Mouse (Mus musculus) testis, adult 2 months (tissue): ENCODE results near the gene Cbl. TPM values are rescaled to one million over a fixed set of nuclear protein-coding genes. Genes with fewer than 3 reads are reported as not detected.

ENCODE experiments used
- H3K27ac ChIP-seq: fragments of 200-500 bp; 2 replicates; pipeline ENCODE4 v1.5.1; 2012; ENCODE audit warnings: low read depth, low read length; ENCODE audit not compliant: control insufficient read depth, insufficient read depth
- H3K27me3 ChIP-seq: fragments of 200-500 bp; 2 replicates; pipeline ENCODE4 v1.6.1; 2012; ENCODE audit warnings: mild to moderate bottlenecking, low read length, moderate library complexity; ENCODE audit not compliant: control insufficient read depth, insufficient read depth
- H3K36me3 ChIP-seq: fragments of 200-500 bp; 2 replicates; pipeline ENCODE4 v1.6.1; 2012; ENCODE audit warnings: mild to moderate bottlenecking, low read length; ENCODE audit not compliant: control insufficient read depth, insufficient read depth
- H3K4me1 ChIP-seq: fragments of 200-500 bp; 2 replicates; pipeline ENCODE4 v1.6.1; 2012; ENCODE audit warnings: low read length; ENCODE audit not compliant: control insufficient read depth, insufficient read depth
- H3K4me3 ChIP-seq: fragments of 200-500 bp; 2 replicates; pipeline ENCODE4 v1.5.1; 2012; ENCODE audit warnings: low read depth, mild to moderate bottlenecking, low read length, moderate library complexity, mixed read lengths; ENCODE audit not compliant: control insufficient read depth
- CTCF ChIP-seq: fragments of 200-500 bp; IDR thresholded peaks from 2 replicates; pipeline ENCODE4 v1.5.1; 2012; ENCODE audit warnings: low read depth, mild to moderate bottlenecking, inconsistent platforms, low read length, moderate library complexity; ENCODE audit not compliant: control insufficient read depth, insufficient read depth, insufficient replicate concordance
- POLR2A ChIP-seq: fragments of 200-500 bp; IDR thresholded peaks from 2 replicates; pipeline ENCODE4 v1.6.1; 2012; ENCODE audit warnings: low read depth, mild to moderate bottlenecking, inconsistent platforms, low read length, moderate library complexity; ENCODE audit not compliant: control insufficient read depth
- polyA plus RNA-seq: library from polyadenylated mRNA; depleted of rRNA; stranded (reverse); fragments of >200 nt; gene quantifications from 2 replicates; pipeline ENCODE4 v1.2.3, GENCODE M21; 2012

The Cbl gene
- polyA plus RNA-seq, 1 experiment = 47.9 TPM

DNA sequence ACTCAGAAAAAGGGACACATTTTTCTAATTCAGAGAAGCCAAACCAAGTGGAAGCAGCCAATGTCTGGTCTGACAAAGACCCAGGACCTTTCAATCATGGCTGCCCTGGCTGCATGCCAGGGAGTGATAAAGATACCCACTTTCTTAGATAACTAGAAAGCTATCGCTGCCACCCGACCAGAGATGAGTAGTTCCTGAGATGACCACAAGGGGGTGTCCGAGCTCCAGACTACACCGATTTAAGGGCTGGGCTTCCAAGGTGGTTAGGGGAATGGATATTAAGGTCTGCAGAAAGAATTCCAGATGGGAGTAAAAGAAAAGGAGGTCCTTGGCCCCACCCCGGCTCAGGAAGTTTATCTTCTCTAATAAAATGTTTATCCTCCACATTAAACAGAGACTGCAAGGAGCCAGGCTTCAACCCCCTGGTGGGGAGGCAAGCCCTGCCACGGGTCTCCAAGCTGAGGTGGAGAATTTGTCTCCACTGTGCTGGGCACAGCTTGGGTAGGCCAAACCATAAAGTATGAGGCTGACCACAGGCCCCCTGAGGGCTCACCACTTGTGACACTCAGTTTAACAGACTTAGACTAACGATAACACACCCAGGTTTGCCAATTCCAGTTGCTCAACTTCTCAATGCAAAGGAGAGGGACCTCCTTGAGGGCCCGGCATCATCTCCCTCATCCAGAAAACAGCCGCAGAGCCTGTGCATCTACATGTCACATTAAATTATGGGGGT is 124.3 kb downstream of the Cbl start:
- TF ChIP-seq CTCF (peak; percentile 58; the same call in 1 of the 2 replicates), POLR2A (no peak)
- Histone ChIP-seq H3K4me1 (peaks cover 26% of the 10 kb centered on the region), H3K27ac (no peak overlapping the region), H3K36me3 (no peaks in the 10 kb centered on the region; the same call in 1 of the 2 replicates), H3K27me3 (no peaks in the 10 kb centered on the region), H3K4me3 (no peak overlapping the region)

DNA sequence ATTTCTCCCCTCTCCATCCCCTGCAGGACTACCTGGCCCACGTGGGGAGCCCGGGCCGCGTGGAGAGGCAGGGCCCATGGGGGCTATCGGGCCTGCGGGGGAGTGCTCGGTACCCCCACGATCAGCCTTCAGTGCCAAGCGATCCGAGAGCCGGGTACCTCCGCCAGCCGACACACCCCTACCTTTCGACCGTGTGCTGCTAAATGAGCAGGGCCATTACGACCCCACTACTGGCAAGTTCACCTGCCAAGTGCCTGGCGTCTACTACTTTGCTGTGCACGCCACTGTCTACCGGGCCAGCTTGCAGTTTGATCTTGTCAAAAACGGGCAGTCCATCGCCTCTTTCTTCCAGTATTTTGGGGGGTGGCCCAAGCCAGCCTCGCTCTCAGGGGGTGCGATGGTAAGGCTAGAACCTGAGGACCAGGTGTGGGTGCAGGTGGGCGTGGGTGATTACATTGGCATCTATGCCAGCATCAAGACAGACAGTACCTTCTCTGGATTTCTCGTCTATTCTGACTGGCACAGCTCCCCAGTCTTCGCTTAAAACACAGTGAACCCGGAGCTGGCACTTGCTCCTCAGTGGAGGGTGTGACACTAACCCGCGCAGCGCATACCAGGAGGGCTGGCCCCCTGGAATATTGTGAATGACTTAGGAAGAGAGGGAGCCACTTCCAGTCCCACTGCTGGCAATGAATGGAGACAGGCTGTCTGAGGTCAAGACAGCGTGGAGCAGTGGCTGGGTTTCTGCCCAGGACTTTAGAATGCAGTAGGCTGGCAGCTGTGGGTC is 125.4 kb downstream of the Cbl start:
- Histone ChIP-seq H3K4me1 (peaks cover 26% of the 10 kb centered on the region), H3K4me3 (peak overlapping the region; percentile 37), H3K27ac (no peak overlapping the region), H3K36me3 (no peaks in the 10 kb centered on the region; the same call in 1 of the 2 replicates), H3K27me3 (no peaks in the 10 kb centered on the region)
- TF ChIP-seq POLR2A (no peak), CTCF (no peak)

DNA sequence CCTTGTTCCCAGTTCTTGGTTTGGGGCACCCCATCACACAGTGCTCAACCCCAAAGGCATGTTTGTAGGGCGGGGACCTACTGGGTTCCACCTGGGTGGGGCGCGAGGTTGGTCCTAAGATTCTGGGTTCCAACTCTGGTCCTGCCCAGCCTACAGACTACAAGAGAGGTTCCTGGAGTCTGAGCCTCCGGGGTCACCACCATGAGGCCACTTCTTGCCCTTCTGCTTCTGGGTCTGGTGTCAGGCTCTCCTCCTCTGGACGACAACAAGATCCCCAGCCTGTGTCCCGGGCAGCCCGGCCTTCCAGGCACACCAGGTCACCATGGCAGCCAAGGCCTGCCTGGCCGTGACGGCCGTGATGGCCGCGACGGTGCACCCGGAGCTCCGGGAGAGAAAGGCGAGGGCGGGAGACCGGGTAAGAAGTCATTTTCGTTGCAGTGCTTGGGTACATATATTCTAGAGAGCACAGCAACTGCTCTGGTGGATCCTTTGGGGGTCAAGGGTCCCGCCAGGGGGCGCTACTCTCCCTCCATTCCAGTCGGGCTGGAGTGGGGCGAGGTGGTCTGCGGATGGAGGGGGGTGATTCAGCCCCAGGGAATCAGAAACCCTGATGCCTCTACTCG is 126.2 kb downstream of the Cbl start:
- H3K36me3 ChIP-seq = no peaks in the 10 kb centered on the region; the same call in 1 of the 2 replicates
- peak overlapping the region; percentile 66 for H3K4me3 ChIP-seq
- H3K4me1 ChIP-seq = peaks cover 26% of the 10 kb centered on the region
- TF ChIP-seq POLR2A = no peak
- TF ChIP-seq CTCF = peak; percentile 57; the same call in 1 of the 2 replicates
- no peak overlapping the region for H3K27ac ChIP-seq
- no peaks in the 10 kb centered on the region for H3K27me3 ChIP-seq

DNA sequence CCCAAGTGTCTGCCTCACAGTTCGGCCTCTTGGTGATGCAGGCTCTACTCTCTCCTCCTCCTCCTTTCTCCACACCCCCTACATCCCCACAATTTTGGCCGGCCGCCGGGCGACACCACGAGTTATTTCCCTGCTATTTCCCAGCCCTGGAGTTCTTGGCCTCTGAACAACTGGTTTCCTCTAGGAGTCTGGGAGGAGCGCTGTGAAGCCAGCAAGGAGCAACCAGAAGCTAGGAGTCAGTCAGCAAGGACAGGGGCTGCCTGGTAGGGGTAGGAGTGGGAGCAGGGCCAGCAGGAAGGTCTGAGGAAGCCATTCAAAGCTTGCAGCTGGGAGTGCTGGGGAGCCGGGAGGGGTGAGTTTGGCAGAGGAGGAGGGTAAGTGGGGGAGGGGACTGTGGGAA is 126.7 kb downstream of the Cbl start, which contains the start of gene C1qtnf5:
C1qtnf5 (plus strand) TSS at position 136 of the 400 bp plus-strand sequence.
- peak within 1 kb of the TSS; percentile 16; the same call in 1 of the 2 replicates for H3K27ac ChIP-seq
- H3K36me3 ChIP-seq = no peaks in the 10 kb centered on the region; the same call in 1 of the 2 replicates
- H3K27me3 ChIP-seq = no peaks in the 10 kb centered on the region
- TF ChIP-seq POLR2A (no peak), CTCF (no peak)
- peak within 1 kb of the TSS; percentile 66 for H3K4me3 ChIP-seq
- H3K4me1 ChIP-seq = peaks cover 26% of the 10 kb centered on the region

DNA sequence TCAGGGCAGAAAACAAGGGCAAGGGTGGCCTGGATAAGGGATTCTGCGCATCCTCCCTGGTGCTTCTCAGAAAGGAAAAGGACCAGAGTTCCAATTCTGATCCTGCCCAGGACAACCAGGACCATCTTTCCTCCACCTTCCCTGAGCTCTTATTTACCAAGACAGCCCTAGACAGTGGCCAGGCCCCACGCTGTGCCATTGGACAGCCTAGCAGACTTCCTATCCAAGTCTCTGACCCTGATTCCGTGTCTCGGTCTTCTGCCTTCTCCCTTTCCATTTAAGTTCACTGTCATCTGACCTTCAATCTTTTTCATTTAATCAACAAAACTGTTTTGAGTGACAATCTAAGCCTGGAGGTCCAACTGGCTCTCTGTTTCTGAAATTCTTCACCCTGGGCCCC is 127.3 kb downstream of the Cbl start:
- no peaks in the 10 kb centered on the region; the same call in 1 of the 2 replicates for H3K36me3 ChIP-seq

DNA sequence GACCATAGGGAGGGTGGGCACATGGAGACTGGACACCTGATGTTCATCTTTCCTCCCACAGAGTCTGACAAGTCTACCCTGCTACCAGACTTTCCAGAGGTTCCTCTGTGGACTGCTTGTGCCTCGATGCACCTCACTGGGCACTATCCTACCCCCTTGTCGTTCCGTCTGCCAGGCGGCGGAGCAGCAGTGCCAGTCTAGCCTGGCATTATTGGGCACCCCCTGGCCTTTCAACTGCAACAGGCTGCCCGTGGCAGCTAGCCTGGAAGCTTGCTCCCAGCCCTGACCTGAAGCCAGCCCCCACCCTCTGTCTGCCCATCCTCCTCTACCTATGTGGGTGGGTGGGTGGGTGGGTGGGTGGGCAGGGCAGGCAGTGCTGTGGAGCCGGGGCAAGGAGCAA is 127.7 kb downstream of the Cbl start:
- no peak for TF ChIP-seq POLR2A
- TF ChIP-seq CTCF = no peak
- H3K4me1 ChIP-seq = peaks cover 33% of the 10 kb centered on the region
- H3K27me3 ChIP-seq = no peaks in the 10 kb centered on the region
- no peak overlapping the region for H3K4me3 ChIP-seq
- H3K27ac ChIP-seq = no peak overlapping the region
- no peaks in the 10 kb centered on the region; the same call in 1 of the 2 replicates for H3K36me3 ChIP-seq

More for the DNA sequence above, 127.3 kb downstream of the Cbl start:
- Histone ChIP-seq H3K4me3 (no peak overlapping the region), H3K4me1 (peaks cover 29% of the 10 kb centered on the region), H3K27me3 (no peaks in the 10 kb centered on the region), H3K27ac (no peak overlapping the region)
- no peak for TF ChIP-seq POLR2A
- TF ChIP-seq CTCF = no peak
